Mouse (Mus musculus) adipocyte (in vitro differentiated cells): ENCODE measurements at regions not wholly inside any gene's neighbourhood (a gene's known extent, or its start where the extent isn't known, plus 50 kb on each side); places are given as distances from the start of the nearest gene placed in this dataset.

ENCODE experiments used
- DNase-seq: peaks from one replicate; pipeline ENCODE4 v3.0.0-alpha.2; 2016; ENCODE audit warnings: low spot score

DNA sequence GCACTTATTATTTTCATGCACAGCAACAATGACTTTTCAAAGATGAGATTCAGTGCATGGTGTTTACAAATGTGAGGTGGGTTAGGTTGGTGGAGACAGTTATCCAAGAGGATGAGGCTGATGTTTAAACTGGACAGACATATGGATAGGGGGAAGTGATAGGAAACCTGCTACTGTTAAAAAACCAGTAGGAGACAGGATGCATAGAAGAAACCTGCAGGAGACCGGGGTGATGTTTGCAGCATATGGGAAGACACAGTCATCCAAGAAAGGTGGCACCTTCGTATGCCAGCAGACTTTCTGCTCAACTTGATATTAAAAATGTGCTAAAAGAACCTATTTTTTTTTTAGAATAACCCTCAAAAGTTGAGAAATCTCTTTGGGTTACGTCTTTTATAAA lies 809.9 kb upstream of the Gm5150 start:
- no peak for DNase-seq

DNA sequence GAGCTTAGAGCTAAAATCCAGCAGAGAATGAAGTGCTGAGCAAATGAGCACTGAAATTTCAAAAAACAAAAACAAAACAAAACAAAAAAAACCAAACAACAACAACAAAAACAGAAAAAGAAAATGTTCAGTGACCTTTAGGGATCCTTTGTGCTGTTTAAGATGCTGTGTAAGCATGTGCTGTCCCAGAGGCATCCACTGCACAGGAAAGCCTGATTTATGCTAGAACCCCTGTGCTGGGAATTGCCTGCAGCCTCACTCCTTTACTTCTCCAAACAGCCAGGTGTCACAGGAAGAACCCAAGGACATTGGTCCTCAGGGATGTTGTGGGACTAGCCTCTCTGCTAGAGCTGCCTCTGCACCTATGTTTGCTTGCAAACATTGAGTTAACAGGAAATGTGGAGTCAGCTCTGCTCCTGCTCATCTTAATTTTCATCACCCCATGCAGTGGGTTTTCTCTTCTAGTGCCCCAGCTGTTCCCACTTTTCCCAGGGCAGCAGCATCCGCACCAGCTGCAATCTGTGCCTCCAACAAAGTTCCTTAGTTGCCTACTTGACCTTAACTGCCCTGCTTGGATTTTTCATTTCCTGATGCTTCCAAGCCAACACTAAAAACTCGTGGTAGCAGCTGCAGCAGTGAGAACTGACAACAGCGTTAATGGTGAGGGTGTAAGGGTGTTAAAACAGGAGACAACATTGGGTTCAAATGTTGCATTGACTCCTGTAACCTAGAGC lies 804.8 kb upstream of the Gm5150 start:
- no peak for DNase-seq

DNA sequence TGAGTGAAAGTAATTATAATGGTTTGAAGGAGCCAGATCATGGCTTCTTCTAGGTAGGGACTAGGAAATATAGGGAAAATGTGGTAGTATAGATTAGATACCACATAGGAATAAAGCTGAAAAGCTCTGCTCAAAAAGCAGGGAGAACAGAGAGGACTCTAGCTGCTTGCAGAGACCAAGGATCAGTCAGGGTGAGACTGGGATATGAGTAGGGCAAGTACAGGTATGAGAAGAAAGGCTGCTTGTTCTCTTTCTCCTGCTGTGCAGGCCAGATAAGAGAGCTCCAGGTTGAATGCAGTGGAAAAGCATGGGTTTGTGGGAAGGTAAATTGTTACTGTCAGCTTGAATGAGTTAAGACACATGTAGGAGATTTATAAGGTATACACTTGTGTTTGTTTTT lies 797.4 kb upstream of the Gm5150 start:
- DNase-seq, result no peak
